Mouse (Mus musculus) heart, postnatal 25 days (tissue): ENCODE results near the gene Creg2. TPM values are rescaled to one million over a fixed set of nuclear protein-coding genes. Genes with fewer than 3 reads are reported as not detected.

Source experiments
- total RNA-seq, 2 experiments: library from RNA; stranded (reverse); gene quantifications; 2 replicates each; pipeline ENCODE4 v1.2.3; 2021

Gene Creg2
- total RNA-seq, 2 experiments from 2014 or later = not detected

Other genes with a start within 250 kb of the Creg2 start
- gene Tbc1d8, start 172.7 kb downstream of the Creg2 start, total RNA-seq = 1 to 10 TPM; 5.6 to 6.3 TPM
- 10 to 100 TPM; 12.9 to 14.7 TPM for gene Cnot11, start 116.5 kb downstream of the Creg2 start, total RNA-seq
- gene Rnf149, start 74.1 kb downstream of the Creg2 start, total RNA-seq = 1 to 10 TPM; 7.5 to 9.5 TPM
- gene Rfx8, start 69.5 kb upstream of the Creg2 start, total RNA-seq = under 1 TPM; 0.34 to 0.36 TPM
- 1 to 10 TPM; 5.8 to 9.4 TPM for gene Gm3646, start 153.9 kb upstream of the Creg2 start, total RNA-seq
- 100 to 1,000 TPM; 155 to 174 TPM for gene Map4k4, start 249.4 kb upstream of the Creg2 start, total RNA-seq